Mouse (Mus musculus): ENCODE results near the gene Dzip1. TPM values are rescaled to one million over a fixed set of nuclear protein-coding genes. Genes with fewer than 3 reads are reported as not detected.

Gene Dzip1
- polyA plus RNA-seq, 1 experiment = 54.6 TPM

DNA sequence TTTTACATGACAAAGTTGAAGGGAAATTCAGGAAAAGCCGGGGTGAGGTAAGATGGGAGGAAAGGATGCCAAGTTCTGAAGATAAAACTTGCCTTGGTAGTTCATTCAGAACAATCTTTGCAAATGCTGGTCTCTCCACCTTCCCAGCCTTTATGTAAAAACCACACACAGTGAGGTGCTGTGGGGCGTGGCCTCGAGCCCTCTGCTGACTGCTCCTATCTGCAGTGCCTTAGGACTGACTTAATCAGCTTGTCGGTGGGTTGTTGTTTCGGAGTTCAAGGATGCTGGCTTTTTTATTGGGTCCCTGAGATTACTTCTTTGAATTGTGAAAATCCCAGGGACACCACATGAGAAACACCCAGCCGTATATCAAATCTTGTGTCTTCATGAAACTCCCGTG lies 63.0 kb downstream of the Dzip1 start:
- Histone ChIP-seq H3K27ac (ENCODE audit: insufficient read depth, low read length) (no peak overlapping the region), H3K4me1 (ENCODE audit: control insufficient read depth, insufficient read depth, low read length) (no peaks in the 10 kb centered on the region), H3K4me3 (ENCODE audit: insufficient read depth, low read length) (no peak overlapping the region)
- TF ChIP-seq CTCF (IDR thresholded peaks at IDR 0.05; ENCODE audit: borderline replicate concordance, insufficient read depth, low read length) = no peak
- TF ChIP-seq POLR2A (IDR thresholded peaks at IDR 0.05; ENCODE audit: low read depth, low read length) = no peak

DNA sequence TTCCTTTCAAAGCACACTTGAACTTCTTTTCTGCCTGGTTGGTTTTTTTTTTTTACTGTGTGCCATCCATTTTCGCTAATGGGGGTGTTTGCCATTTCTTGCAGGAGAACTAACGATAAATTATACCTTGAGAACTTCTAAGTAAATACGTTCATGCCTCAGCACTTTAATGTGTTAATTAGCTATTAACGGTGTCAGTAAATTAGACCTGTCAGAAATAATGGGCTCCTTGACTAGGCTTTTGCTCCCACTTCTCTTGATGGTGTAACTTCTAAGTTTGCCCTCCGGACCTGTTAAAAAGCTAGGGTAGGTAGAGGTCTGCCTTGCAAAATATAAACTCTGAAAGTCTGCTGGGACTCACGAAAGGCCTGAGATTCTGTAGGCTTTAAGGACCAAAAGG lies 66.9 kb downstream of the Dzip1 start:
- Histone ChIP-seq H3K4me3 (ENCODE audit: insufficient read depth, low read length) (no peak overlapping the region), H3K27ac (ENCODE audit: insufficient read depth, low read length) (no peak overlapping the region), H3K4me1 (ENCODE audit: control insufficient read depth, insufficient read depth, low read length) (no peaks in the 10 kb centered on the region)
- TF ChIP-seq CTCF (IDR thresholded peaks at IDR 0.05; ENCODE audit: borderline replicate concordance, insufficient read depth, low read length) (no peak), POLR2A (IDR thresholded peaks at IDR 0.05; ENCODE audit: low read depth, low read length) (no peak)

DNA sequence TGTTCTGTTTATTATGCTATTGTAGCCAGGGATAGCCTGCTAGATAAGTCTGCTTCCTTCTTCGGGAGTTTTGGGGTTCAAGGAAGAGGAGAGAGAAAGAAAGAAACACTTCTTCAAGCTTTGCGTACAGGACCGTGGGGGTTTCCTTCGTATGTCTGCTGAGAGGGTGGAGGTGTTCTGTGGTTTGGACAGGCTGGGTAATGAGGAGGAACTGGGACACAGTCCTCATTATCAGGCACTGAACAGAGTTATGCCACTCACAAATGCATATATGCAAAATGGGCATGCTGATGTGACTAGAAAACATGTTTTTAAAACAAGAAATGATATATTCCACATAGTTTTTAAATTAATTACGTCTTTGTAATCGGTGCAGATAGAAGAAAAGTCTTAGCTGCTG lies 68.7 kb downstream of the Dzip1 start:
- no peak overlapping the region for H3K4me3 ChIP-seq (ENCODE audit: insufficient read depth, low read length)
- TF ChIP-seq CTCF (IDR thresholded peaks at IDR 0.05; ENCODE audit: borderline replicate concordance, insufficient read depth, low read length) (no peak), POLR2A (IDR thresholded peaks at IDR 0.05; ENCODE audit: low read depth, low read length) (no peak)
- H3K27ac ChIP-seq (ENCODE audit: insufficient read depth, low read length) = no peak overlapping the region
- H3K4me1 ChIP-seq (ENCODE audit: control insufficient read depth, insufficient read depth, low read length) = 0 out of 2 replicates have a peak, but pooled peaks cover 2% of the 10 kb centered on the region

DNA sequence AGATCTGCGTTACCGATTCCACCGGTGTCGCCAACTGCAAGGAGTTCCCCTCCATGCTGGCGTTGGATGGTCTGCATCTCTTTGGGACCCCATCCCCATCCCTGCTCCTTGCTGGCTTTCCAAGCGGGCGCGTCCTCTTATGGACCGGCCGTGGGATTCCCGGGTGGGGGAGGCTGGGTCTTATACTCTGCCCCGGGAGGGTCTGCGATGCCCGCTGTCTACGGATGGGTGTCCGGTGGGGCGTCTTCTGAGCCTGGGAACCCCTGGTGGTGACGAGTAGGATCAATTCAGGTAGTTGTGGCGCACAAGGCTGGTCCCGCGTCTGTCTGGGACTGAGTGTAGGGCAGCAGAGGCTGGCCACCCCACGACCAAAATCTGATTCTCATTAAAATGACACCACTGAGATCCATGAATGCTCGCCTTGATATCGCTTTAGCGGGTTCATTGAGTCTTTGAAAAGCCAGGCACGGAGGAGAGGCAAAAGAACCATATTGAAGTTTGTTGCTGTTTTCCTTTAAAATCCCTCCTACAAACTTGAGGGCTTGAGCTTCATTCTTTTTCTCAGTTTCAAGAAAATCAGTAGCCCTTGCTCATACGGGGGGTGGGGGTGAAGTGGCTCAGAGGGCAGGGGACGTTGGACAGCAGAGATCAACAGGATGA lies 70.0 kb downstream of the Dzip1 start:
- Histone ChIP-seq H3K4me1 (ENCODE audit: control insufficient read depth, insufficient read depth, low read length) (0 out of 2 replicates have a peak, but pooled peaks cover 2% of the 10 kb centered on the region), H3K4me3 (ENCODE audit: insufficient read depth, low read length) (peak overlapping the region; percentile 47), H3K27ac (ENCODE audit: insufficient read depth, low read length) (no peak overlapping the region)
- TF ChIP-seq POLR2A (IDR thresholded peaks at IDR 0.05; ENCODE audit: low read depth, low read length) (no peak), CTCF (IDR thresholded peaks at IDR 0.05; ENCODE audit: borderline replicate concordance, insufficient read depth, low read length) (no peak)

DNA sequence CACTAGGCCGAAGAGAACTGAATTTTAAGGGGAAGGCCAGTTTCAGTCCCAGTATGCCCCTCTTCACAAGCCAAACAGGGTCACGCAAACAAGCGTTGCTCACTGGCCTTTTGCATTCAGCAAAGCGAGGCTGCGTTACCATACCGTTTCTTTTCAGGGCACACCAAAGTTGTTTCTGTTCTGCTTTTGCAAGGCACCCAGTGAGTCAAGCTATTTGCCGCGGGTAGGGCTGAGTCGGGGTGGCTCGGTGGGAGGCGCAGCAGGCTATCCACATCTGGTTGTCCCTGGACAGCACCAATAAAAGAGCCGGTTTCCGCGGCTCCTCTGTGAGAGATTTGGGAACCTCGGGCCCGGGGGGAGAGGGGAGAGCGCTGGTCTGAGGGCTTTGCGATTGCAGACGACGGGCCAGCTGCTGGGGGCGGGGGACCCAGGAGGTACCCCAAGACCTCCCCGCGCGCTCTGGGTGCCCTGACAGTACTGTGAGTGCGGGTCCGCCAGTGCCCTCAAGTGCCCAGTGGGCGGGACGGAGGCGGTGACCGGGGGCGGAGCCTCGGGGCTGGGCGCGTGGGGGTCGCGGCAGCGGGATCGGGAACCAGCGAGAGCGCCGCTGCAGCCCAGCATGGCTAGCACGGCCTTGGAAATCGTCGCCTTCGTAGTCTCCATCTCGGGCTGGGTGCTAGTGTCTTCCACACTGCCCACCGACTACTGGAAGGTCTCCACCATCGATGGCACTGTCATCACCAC lies 70.7 kb downstream of the Dzip1 start:
- Histone ChIP-seq H3K27ac (ENCODE audit: insufficient read depth, low read length) (no peak overlapping the region), H3K4me1 (ENCODE audit: control insufficient read depth, insufficient read depth, low read length) (0 out of 2 replicates have a peak, but pooled peaks cover 2% of the 10 kb centered on the region), H3K4me3 (ENCODE audit: insufficient read depth, low read length) (peak overlapping the region; percentile 47)
- TF ChIP-seq POLR2A (IDR thresholded peaks at IDR 0.05; ENCODE audit: low read depth, low read length) (no peak), CTCF (IDR thresholded peaks at IDR 0.05; ENCODE audit: borderline replicate concordance, insufficient read depth, low read length) (no peak)

DNA sequence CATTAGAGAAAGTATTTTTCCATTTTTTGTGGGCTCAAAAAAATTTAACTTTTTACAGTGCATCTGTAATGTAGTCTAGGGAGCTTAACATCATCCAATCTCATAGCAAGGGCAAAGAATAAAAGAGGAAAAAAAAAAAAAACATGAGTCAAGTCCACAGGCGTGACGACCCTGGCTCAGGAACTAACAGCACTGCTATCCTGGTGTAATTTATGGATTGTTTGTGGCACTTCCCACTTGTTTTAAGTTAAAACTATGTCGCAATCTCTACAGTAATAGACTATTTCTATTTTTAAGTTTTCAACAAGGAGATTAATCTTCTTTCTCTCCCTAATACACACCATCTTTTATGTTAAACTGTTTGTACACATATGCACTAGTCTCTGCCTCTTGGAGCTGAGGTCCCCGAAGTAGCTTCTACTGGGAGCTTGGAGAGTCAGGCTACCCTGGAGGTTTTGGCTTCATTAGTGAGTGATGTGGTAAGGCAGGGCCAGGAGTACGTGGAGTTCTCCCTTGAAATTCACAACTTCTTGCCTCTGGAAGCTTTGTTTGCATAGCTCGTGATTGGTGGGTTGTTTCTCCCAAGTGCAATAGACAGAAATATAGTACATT lies 73.7 kb downstream of the Dzip1 start:
- Histone ChIP-seq H3K27ac (ENCODE audit: insufficient read depth, low read length) (no peak overlapping the region), H3K4me3 (ENCODE audit: insufficient read depth, low read length) (no peak overlapping the region), H3K4me1 (ENCODE audit: control insufficient read depth, insufficient read depth, low read length) (0 out of 2 replicates have a peak, but pooled peaks cover 2% of the 10 kb centered on the region)
- TF ChIP-seq CTCF (IDR thresholded peaks at IDR 0.05; ENCODE audit: borderline replicate concordance, insufficient read depth, low read length) (no peak), POLR2A (IDR thresholded peaks at IDR 0.05; ENCODE audit: low read depth, low read length) (no peak)

DNA sequence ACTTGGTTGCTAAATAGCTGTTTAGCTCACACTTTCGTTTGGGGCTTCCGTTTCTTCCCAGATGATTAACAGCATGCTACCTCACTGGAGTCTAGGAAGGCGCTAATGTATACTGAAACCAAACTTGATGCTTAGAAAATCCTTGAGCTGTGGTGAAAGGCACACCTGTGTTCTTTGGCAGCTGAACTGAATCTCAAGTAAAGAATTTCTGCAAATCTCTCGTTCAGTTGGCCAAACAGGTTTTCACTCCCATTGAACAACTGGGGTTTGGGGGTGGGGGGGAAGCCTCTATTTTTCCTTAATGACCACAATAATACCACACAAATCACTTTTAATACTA lies 74.6 kb downstream of the Dzip1 start:
- H3K4me1 ChIP-seq (ENCODE audit: control insufficient read depth, insufficient read depth, low read length) = 0 out of 2 replicates have a peak, but pooled peaks cover 2% of the 10 kb centered on the region
- TF ChIP-seq CTCF (IDR thresholded peaks at IDR 0.05; ENCODE audit: borderline replicate concordance, insufficient read depth, low read length) (no peak), POLR2A (IDR thresholded peaks at IDR 0.05; ENCODE audit: low read depth, low read length) (no peak)
- no peak overlapping the region for H3K27ac ChIP-seq (ENCODE audit: insufficient read depth, low read length)
- H3K4me3 ChIP-seq (ENCODE audit: insufficient read depth, low read length) = no peak overlapping the region

DNA sequence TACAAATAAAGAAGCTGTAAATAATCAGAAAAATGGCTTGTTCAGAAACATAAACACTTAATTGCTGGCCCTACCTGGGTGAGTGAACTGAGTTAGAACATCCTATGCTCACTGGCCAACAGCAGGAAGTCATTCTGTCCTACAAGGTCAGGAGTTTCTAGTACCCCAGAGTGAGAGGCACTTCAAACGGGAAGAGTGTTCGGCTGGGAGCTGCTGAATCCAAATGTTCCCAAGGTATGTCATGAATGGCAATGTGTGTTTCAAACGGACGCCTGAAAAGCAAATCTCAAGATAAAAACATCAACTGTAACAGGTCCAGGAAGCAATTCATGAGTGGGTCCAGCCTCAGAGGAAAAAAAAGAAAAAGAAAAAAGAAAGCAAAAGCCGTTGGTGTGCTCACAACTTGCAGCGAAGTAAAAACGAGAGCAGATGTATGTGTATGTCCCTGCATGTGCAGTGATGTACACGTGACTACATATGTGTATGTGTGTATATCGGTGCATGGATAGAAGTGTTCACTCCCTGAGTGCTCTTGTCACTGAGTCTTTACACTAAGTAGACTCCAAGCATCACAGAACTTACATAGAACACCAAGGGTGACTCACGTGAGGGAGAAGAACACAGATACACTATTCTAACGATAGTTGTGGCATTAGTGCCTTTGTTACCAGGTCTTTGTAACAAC lies 75.1 kb downstream of the Dzip1 start:
- Histone ChIP-seq H3K4me3 (ENCODE audit: insufficient read depth, low read length) (no peak overlapping the region), H3K27ac (ENCODE audit: insufficient read depth, low read length) (no peak overlapping the region), H3K4me1 (ENCODE audit: control insufficient read depth, insufficient read depth, low read length) (0 out of 2 replicates have a peak, but pooled peaks cover 2% of the 10 kb centered on the region)
- TF ChIP-seq POLR2A (IDR thresholded peaks at IDR 0.05; ENCODE audit: low read depth, low read length) = no peak
- no peak for TF ChIP-seq CTCF (IDR thresholded peaks at IDR 0.05; ENCODE audit: borderline replicate concordance, insufficient read depth, low read length)

DNA sequence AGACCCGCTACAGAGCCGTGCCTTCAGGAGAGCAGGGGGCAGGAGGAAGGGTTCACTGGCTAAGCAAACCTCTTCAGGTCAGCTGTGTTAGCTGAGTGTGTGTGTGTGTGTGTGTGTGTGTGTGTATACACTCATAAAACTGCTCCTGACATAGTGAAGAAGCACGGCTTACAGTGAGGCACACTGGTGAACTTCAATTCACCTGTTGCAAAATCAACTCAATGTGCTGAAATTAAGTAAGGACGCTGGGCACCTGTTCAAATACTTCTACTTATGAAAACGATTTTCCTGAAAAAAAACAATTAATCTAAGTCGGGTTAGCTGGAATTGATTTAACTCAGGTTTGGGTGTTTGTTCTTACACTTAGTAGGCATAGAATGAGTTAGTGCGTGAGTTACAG lies 77.1 kb downstream of the Dzip1 start:
- TF ChIP-seq CTCF (IDR thresholded peaks at IDR 0.05; ENCODE audit: borderline replicate concordance, insufficient read depth, low read length) = no peak
- no peak for TF ChIP-seq POLR2A (IDR thresholded peaks at IDR 0.05; ENCODE audit: low read depth, low read length)
- Histone ChIP-seq H3K4me1 (ENCODE audit: control insufficient read depth, insufficient read depth, low read length) (0 out of 2 replicates have a peak, but pooled peaks cover 2% of the 10 kb centered on the region), H3K27ac (ENCODE audit: insufficient read depth, low read length) (no peak overlapping the region)

More for the DNA sequence above, 77.1 kb downstream of the Dzip1 start:
- no peak overlapping the region for H3K4me3 ChIP-seq (ENCODE audit: insufficient read depth, low read length)
